Mouse (Mus musculus): ENCODE results near the gene Tox2. TPM values are rescaled to one million over a fixed set of nuclear protein-coding genes. Genes with fewer than 3 reads are reported as not detected.

Gene Tox2
- polyA plus RNA-seq, 1 experiment, result 12.1 TPM

- H3K4me3 ChIP-seq (ENCODE audit: extremely low read depth, insufficient read depth, insufficient read length), result no peak overlapping the region
- H3K4me1 ChIP-seq (ENCODE audit: control insufficient read depth, insufficient read depth, insufficient read length), result no peaks in the 10 kb centered on the region
- WGBS, result 70% methylated on average over 16 of the region's 23 CpGs
- no peaks in the 10 kb centered on the region for H3K36me3 ChIP-seq (ENCODE audit: control insufficient read depth, insufficient read depth, low read length)
- DNase-seq (ENCODE audit: low read depth in 1 of 2, low spot score in 2 of 2), result no peak
- no peaks in the 10 kb centered on the region; the same call in 1 of the 2 replicates for H3K27me3 ChIP-seq (ENCODE audit: control insufficient read depth, insufficient read depth, low read length)
- H3K27ac ChIP-seq (ENCODE audit: insufficient read depth, low read length), result 0 out of 2 replicates have a peak overlapping the region, but pooled peaks have one; percentile 5
- no peak for TF ChIP-seq POLR2A (IDR thresholded peaks at IDR 0.05; ENCODE audit: low read depth, low read length)
These were observed 77.9 kb downstream of the Tox2 start for GRCm38 (mm10) chr2:163280636-163281322.

- no peaks in the 10 kb centered on the region for H3K27me3 ChIP-seq (ENCODE audit: control insufficient read depth, insufficient read depth, low read length)
- 23% methylated on average over 7 of the region's 7 CpGs for WGBS
- no peak for DNase-seq (ENCODE audit: low read depth in 1 of 2, low spot score in 2 of 2)
These were observed 81.9 kb downstream of the Tox2 start for GRCm38 (mm10) chr2:163284856-163285255.

GRCm38 (mm10) chr2:163285335-163285734 is 82.4 kb downstream of the Tox2 start:
- 10% methylated on average over 9 of the region's 9 CpGs for WGBS
- H3K27me3 ChIP-seq (ENCODE audit: control insufficient read depth, insufficient read depth, low read length), result no peaks in the 10 kb centered on the region

More at GRCm38 (mm10) chr2:163284856-163285255, 81.9 kb downstream of the Tox2 start:
- no peaks in the 10 kb centered on the region for H3K4me1 ChIP-seq (ENCODE audit: control insufficient read depth, insufficient read depth, insufficient read length)
- TF ChIP-seq POLR2A (IDR thresholded peaks at IDR 0.05; ENCODE audit: low read depth, low read length) (no peak), CTCF (IDR thresholded peaks at IDR 0.05; ENCODE audit: extremely low read depth, insufficient read depth, insufficient read length, insufficient replicate concordance) (no peak)
- H3K27ac ChIP-seq (ENCODE audit: insufficient read depth, low read length), result no peak overlapping the region
- no peaks in the 10 kb centered on the region for H3K36me3 ChIP-seq (ENCODE audit: control insufficient read depth, insufficient read depth, low read length)
- no peak overlapping the region for H3K4me3 ChIP-seq (ENCODE audit: extremely low read depth, insufficient read depth, insufficient read length)

GRCm38 (mm10) chr2:163285762-163286161 is 82.8 kb downstream of the Tox2 start:
- no peaks in the 10 kb centered on the region for H3K4me1 ChIP-seq (ENCODE audit: control insufficient read depth, insufficient read depth, insufficient read length)
- no peak overlapping the region for H3K4me3 ChIP-seq (ENCODE audit: extremely low read depth, insufficient read depth, insufficient read length)
- H3K27ac ChIP-seq (ENCODE audit: insufficient read depth, low read length), result no peak overlapping the region
- DNase-seq (ENCODE audit: low read depth in 1 of 2, low spot score in 2 of 2), result no peak
- 38% methylated on average over 7 of the region's 7 CpGs for WGBS
- H3K27me3 ChIP-seq (ENCODE audit: control insufficient read depth, insufficient read depth, low read length), result no peaks in the 10 kb centered on the region
- H3K36me3 ChIP-seq (ENCODE audit: control insufficient read depth, insufficient read depth, low read length), result no peaks in the 10 kb centered on the region
- no peak for TF ChIP-seq POLR2A (IDR thresholded peaks at IDR 0.05; ENCODE audit: low read depth, low read length)
- TF ChIP-seq CTCF (IDR thresholded peaks at IDR 0.05; ENCODE audit: extremely low read depth, insufficient read depth, insufficient read length, insufficient replicate concordance), result no peak

More at GRCm38 (mm10) chr2:163285335-163285734, 82.4 kb downstream of the Tox2 start:
- no peak overlapping the region for H3K27ac ChIP-seq (ENCODE audit: insufficient read depth, low read length)
- no peak overlapping the region for H3K4me3 ChIP-seq (ENCODE audit: extremely low read depth, insufficient read depth, insufficient read length)
- no peaks in the 10 kb centered on the region for H3K4me1 ChIP-seq (ENCODE audit: control insufficient read depth, insufficient read depth, insufficient read length)
- TF ChIP-seq POLR2A (IDR thresholded peaks at IDR 0.05; ENCODE audit: low read depth, low read length) (no peak), CTCF (IDR thresholded peaks at IDR 0.05; ENCODE audit: extremely low read depth, insufficient read depth, insufficient read length, insufficient replicate concordance) (no peak)
- no peak for DNase-seq (ENCODE audit: low read depth in 1 of 2, low spot score in 2 of 2)
- no peaks in the 10 kb centered on the region for H3K36me3 ChIP-seq (ENCODE audit: control insufficient read depth, insufficient read depth, low read length)

GRCm38 (mm10) chr2:163288881-163289379 is 86.0 kb downstream of the Tox2 start:
- TF ChIP-seq POLR2A (IDR thresholded peaks at IDR 0.05; ENCODE audit: low read depth, low read length) (no peak), CTCF (IDR thresholded peaks at IDR 0.05; ENCODE audit: extremely low read depth, insufficient read depth, insufficient read length, insufficient replicate concordance) (no peak)
- no peak overlapping the region for H3K27ac ChIP-seq (ENCODE audit: insufficient read depth, low read length)
- H3K36me3 ChIP-seq (ENCODE audit: control insufficient read depth, insufficient read depth, low read length), result no peaks in the 10 kb centered on the region
- H3K27me3 ChIP-seq (ENCODE audit: control insufficient read depth, insufficient read depth, low read length), result no peaks in the 10 kb centered on the region
- H3K4me3 ChIP-seq (ENCODE audit: extremely low read depth, insufficient read depth, insufficient read length), result no peak overlapping the region
- no peak for DNase-seq (ENCODE audit: low read depth in 1 of 2, low spot score in 2 of 2)
- H3K4me1 ChIP-seq (ENCODE audit: control insufficient read depth, insufficient read depth, insufficient read length), result no peaks in the 10 kb centered on the region
- 20% methylated on average over 21 of the region's 21 CpGs for WGBS

- TF ChIP-seq POLR2A (IDR thresholded peaks at IDR 0.05; ENCODE audit: low read depth, low read length) (no peak), CTCF (IDR thresholded peaks at IDR 0.05; ENCODE audit: extremely low read depth, insufficient read depth, insufficient read length, insufficient replicate concordance) (no peak)
- no peaks in the 10 kb centered on the region for H3K27me3 ChIP-seq (ENCODE audit: control insufficient read depth, insufficient read depth, low read length)
- H3K36me3 ChIP-seq (ENCODE audit: control insufficient read depth, insufficient read depth, low read length), result no peaks in the 10 kb centered on the region
- WGBS, result 81% methylated on average over 11 of the region's 11 CpGs
- H3K4me1 ChIP-seq (ENCODE audit: control insufficient read depth, insufficient read depth, insufficient read length), result no peaks in the 10 kb centered on the region
- DNase-seq (ENCODE audit: low read depth in 1 of 2, low spot score in 2 of 2), result no peak
- H3K4me3 ChIP-seq (ENCODE audit: extremely low read depth, insufficient read depth, insufficient read length), result no peak overlapping the region
- no peak overlapping the region for H3K27ac ChIP-seq (ENCODE audit: insufficient read depth, low read length)
These were observed 94.2 kb downstream of the Tox2 start for GRCm38 (mm10) chr2:163296999-163297630.
